Mouse (Mus musculus) 3T3-L1 (cell line): ENCODE data around the gene E330014E10Rik.
"Not testable (repeated sequence)": the region's sequence is repeated elsewhere in the genome, so short reads cannot be mapped to it uniquely, and the experiment has no call there.

Source experiments
- DNase-seq: peaks from one replicate; pipeline ENCODE4 v3.0.0-alpha.2; 2015; ENCODE audit warnings: low read depth, low spot score

Gene E330014E10Rik

DNA sequence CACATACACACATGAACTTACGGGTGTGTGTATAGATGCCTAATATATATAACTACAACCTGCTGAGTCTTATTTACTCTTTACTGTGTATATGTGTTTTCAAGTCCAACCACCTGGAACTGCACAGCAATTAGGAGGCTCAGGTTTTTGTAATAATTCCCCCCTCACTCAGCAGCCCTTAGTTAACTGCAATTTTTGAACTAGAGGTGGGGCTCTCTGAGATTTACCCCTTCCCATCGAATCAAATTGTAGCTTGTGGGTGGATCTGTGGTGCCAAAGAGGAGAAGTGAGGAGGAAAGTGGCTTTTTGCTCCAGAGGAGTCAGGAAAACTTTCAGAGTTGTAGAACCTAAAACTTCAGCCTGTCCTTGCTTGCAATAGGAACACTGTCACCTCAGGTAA, at the start of gene E330014E10Rik:
E330014E10Rik (plus strand) TSS at position 301 of the 400 bp plus-strand sequence.
- DNase-seq = not testable (repeated sequence)

DNA sequence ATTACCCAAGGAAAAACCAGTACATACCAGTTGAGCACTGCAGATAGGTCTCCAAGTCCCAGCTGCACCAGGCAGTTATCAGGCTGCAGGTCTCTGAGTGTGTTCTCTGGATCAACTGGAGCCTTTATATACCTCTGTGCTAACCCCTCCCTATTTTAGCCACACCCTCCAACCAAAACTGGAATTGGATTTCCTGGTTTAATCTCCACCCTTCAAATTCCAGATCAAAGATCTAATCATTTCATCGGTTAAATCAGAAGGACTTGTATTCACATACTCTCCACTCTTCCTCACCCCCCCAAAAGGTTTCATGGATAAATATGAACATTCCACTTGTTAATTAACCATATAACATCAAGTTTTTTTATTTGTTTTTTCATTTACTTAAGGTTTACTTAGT, 39.7 kb upstream of the E330014E10Rik start, which contains the start of gene Gm7978:
Gm7978 (minus strand) TSS at position 101 of the 400 bp plus-strand sequence.
- DNase-seq = not testable (repeated sequence)

DNA sequence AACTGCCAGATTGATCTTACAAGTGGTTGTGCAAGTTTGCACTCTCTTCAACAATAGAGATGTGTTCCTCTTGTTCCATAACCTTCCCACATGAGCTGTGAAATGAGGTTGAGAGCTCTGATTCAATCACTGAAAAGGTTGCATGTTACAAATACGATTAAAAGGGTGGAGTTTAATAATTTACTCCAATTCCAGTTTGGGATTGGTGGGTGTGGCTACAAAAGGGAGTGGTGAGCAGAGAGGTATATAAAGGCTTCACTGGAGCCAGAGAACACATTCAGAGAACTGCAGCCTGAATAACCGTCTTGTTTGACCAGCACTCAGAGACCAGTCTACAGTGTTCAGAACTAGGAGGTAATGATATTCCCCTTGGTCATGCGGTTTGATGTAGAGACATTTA, 34.1 kb upstream of the E330014E10Rik start, which contains the start of gene Gm7982:
Gm7982 (plus strand) TSS at position 301 of the 400 bp plus-strand sequence.
- DNase-seq = not testable (repeated sequence)

DNA sequence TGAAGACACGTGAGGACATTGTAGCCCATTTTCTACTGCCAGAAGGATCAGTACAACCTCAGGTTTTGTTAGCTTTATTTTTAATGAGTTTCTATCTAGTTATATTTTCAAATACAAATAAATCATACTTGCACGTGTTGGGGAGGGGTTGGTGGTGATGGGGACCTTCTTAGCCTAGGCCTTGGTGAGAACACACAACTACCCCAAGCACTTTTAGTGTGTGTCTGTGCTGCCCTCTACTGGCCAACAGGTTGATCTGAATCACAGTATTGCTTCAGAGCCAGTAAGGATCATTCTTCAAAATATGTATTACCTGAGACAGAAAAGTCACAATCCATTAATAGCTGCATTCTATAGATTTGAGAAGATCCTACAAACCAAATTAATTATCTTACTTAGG, 35.1 kb downstream of the E330014E10Rik start:
- not testable (repeated sequence) for DNase-seq

DNA sequence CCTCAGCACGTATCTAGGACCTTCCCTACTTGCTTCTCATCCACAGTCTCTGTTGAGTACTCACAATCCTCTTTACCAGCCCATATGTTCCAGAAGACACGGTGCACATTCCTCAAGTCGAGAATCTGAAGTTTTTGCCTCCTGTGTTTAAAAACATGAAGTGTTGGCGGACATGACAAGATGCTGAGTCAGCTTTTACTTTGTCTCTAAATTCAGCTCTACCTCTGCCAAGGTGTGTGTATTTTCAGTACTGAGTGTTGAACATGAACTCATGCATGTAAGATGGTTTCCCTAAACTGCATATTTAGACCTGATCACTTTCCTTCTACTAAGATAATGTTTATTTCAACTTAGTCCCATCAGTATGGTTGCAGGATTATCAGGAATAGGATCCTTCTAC, 60.8 kb downstream of the E330014E10Rik start:
- no peak for DNase-seq

DNA sequence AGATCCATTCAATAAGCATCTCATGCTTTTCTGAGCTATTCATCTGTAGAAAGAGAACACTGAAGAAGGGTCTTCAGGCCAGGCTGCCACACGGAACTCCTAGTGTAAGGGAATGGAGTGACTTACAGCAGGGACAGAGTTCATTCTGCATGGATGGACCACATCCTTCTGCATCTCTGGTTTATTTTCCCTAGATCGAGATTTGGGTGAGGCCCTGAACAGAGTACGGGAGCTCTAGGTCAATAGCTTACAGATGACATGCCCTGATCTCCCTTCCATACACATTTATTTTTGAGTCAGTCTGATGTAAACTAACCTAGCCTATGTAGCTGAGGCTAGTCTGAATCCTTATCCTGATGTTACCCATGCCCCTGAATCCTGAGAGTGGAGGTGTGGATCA, 78.2 kb downstream of the E330014E10Rik start:
- DNase-seq = no peak
